Mouse (Mus musculus) hindbrain, postnatal 0 days (tissue): ENCODE results near the gene Tsc22d4. TPM values are rescaled to one million over a fixed set of nuclear protein-coding genes. Genes with fewer than 3 reads are reported as not detected.

ENCODE experiments used
- ATAC-seq: fragments of 200-750 bp; cut with Nextera tagmentation; 2 replicates; pipeline ENCODE4 v1.8.0; 2017; ENCODE audit warnings: mild to moderate bottlenecking, moderate TSS enrichment, moderate library complexity
- DNase-seq: peaks from one replicate; pipeline ENCODE4 v3.0.0-alpha.2; 2015; ENCODE audit warnings: low spot score
- H3K27ac ChIP-seq: fragments of 300-500 bp; sonication (generic); 2 replicates; pipeline ENCODE4 v1.5.1; 2014; ENCODE audit warnings: mild to moderate bottlenecking
- H3K27me3 ChIP-seq: fragments of 300-500 bp; sonication (generic); 2 replicates; pipeline ENCODE4 v1.6.1; 2014; ENCODE audit warnings: low read length, mixed read lengths; ENCODE audit not compliant: insufficient read depth
- H3K36me3 ChIP-seq: fragments of 300-500 bp; sonication (generic); 2 replicates; pipeline ENCODE4 v1.6.1; 2014; ENCODE audit warnings: low read length, mixed read lengths; ENCODE audit not compliant: insufficient read depth
- H3K4me1 ChIP-seq: fragments of 300-500 bp; sonication (generic); 2 replicates; pipeline ENCODE4 v1.6.1; 2014; ENCODE audit warnings: antibody characterized with exemption, low read length, mixed read lengths; ENCODE audit not compliant: insufficient read depth
- H3K4me2 ChIP-seq: fragments of 300-500 bp; sonication (generic); 2 replicates; pipeline ENCODE4 v1.6.1; 2014; ENCODE audit warnings: low read depth, mild to moderate bottlenecking, low read length, moderate library complexity, mixed read lengths
- H3K4me3 ChIP-seq: fragments of 300-500 bp; sonication (generic); 2 replicates; pipeline ENCODE4 v1.5.1; 2014; ENCODE audit warnings: low read length
- H3K9ac ChIP-seq: fragments of 300-500 bp; sonication (generic); replicated peaks from 2 replicates; pipeline ENCODE4 v1.6.1; 2014; ENCODE audit warnings: mild to moderate bottlenecking, low read length, moderate library complexity, mixed read lengths
- H3K9me3 ChIP-seq: fragments of 300-500 bp; sonication (generic); 2 replicates; pipeline ENCODE4 v1.6.1; 2016; ENCODE audit warnings: low read length, mixed read lengths
- CTCF ChIP-seq: IDR thresholded peaks from 2 replicates; pipeline ENCODE4 v1.5.1; 2016; ENCODE audit warnings: antibody characterized with exemption, control low read depth, low read depth
- WGBS: fragments of 180-500 bp; shearing (Covaris S2); extraction: QIAGEN DNeasy Blood & Tissue Kit; methylation state at CpG from one replicate; pipeline ENCODE4 v1.1.7; 2014; 5-methylcytosine and 5-hydroxymethylcytosine counted together
- polyA plus RNA-seq: library from polyadenylated mRNA; unstranded; fragments of >200 nt; fragmentation: Nextera tagmentation; extraction: Ambion mirVana; gene quantifications from 2 replicates; pipeline ENCODE4 v1.2.1, GENCODE M21; 2015
- total RNA-seq: library from RNA; depleted of rRNA; stranded (reverse); fragments of >200 nt; gene quantifications from 2 replicates; pipeline ENCODE4 v1.2.3, GENCODE M21; 2014; rRNA removed

The Tsc22d4 gene
- total RNA-seq (383 and 444 TPM in 2 replicates), polyA plus RNA-seq (251 and 270 TPM in 2 replicates)

DNA sequence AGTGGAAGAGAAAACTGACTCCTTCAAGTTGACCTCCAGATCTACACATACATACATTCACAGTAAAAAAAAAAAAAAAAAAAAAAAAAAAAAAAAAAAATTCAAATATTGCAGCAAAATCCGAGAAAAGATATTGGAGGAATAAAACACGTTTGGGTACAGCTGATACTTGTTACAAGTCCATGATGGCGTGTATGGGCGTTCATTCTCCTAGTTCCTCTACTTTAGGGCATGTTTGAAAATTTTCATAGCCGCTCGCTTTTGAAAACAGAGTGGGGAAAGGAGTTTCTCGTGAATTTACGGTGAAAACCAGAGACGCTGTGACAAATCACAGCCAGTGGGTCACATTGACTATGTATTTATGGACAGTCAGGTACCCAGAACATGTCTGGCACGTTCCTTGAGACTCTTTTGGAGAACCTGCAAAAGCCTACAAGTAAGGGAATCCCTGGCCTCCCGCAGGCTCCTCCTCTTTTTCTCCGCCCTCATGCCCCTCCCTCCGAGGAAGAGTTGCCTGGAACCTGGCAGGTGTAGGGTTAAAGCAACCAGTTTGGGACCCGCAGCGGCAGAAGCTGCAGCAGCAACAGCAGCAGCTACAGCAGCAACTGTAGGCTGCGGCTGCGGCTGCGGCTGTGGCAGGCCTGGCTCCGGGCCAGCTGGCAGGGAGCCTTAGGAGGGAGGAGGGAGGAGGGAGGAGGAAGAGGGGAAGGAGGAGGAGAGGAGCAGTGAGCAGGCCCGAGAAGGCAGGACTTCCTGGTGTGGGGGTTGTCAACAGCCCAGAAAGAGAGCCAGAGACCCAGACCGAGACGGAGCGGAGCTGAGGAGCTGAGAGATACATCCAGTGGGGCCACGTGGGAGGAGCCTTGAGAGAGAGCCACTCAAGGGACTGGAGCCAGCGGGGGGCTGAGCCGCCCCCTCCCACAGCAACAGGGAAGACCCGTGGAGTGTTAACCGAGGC, at the start of gene Tsc22d4:
TSS of gene Tsc22d4 (plus strand) at position 517 of the 958 bp plus-strand sequence.
- Histone ChIP-seq H3K4me3 (peak within 1 kb of the TSS; percentile 64), H3K9ac (peak within 1 kb of the TSS; percentile 65), H3K36me3 (no peaks in the 10 kb centered on the region), H3K4me1 (peaks cover 18% of the 10 kb centered on the region; the same call in 1 of the 2 replicates), H3K27ac (peak within 1 kb of the TSS; percentile 86), H3K4me2 (peak within 1 kb of the TSS; percentile 98), H3K27me3 (no peaks in the 10 kb centered on the region), H3K9me3 (no peaks in the 10 kb centered on the region)
- ATAC-seq (peak; percentile 79), DNase-seq (peak; percentile 93)
- TF ChIP-seq CTCF: no peak
- WGBS: 3% methylated on average over 28 of the region's 28 CpGs

DNA sequence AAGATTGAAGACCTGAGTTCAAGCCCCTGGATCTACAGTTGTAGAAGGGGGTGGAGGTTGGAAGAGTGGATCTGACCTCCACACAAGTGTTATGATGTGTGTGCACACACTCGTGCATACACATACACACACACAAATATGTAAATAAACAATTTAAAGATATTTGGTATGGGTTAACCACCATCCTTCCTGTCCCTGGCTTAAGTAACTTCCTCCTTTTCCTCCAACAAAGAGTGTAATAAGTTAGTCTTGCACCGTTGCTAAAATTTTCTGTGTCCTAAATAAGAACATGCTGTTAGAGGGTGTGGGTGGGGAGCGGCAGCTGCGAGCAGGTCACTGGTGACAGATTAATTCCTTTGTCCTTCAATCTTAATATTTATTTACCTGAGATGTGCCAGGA, 49.6 kb upstream of the Tsc22d4 start:
- H3K4me1 ChIP-seq: no peaks in the 10 kb centered on the region
- H3K4me2 ChIP-seq: no peak overlapping the region
- 87% methylated on average over 4 of the region's 4 CpGs for WGBS
- H3K9ac ChIP-seq: no peak overlapping the region
- H3K27me3 ChIP-seq: no peaks in the 10 kb centered on the region
- H3K4me3 ChIP-seq: no peak overlapping the region
- H3K36me3 ChIP-seq: no peaks in the 10 kb centered on the region
- no peak overlapping the region for H3K27ac ChIP-seq
- no peaks in the 10 kb centered on the region for H3K9me3 ChIP-seq
- DNase-seq: no peak
- no peak for ATAC-seq
- TF ChIP-seq CTCF: no peak

DNA sequence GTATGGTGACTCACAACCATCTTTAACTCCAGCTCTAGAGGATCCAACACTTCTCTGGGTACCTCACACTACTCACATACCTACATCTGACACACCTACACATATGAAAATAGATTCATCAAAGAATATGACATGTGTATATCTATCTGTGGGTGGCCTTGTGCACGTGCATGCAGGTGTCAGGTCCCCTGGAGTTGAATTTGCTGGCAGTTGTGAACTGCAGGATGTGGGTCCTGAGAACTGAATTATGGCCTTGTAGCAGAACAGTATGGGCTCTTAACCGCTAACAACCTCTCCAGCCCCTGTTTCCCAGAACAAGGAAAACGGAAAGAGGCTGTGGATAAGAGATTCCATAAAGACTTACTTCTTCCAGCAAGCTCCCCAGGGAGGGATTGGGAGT, 46.5 kb upstream of the Tsc22d4 start:
- TF ChIP-seq CTCF: no peak
- H3K27ac ChIP-seq: no peak overlapping the region
- H3K36me3 ChIP-seq: no peaks in the 10 kb centered on the region
- H3K27me3 ChIP-seq: no peaks in the 10 kb centered on the region
- H3K4me2 ChIP-seq: no peak overlapping the region
- H3K4me1 ChIP-seq: no peaks in the 10 kb centered on the region
- H3K9me3 ChIP-seq: no peaks in the 10 kb centered on the region
- no peak for DNase-seq
- H3K9ac ChIP-seq: no peak overlapping the region
- 79% methylated on average over 3 of the region's 3 CpGs for WGBS
- no peak for ATAC-seq
- H3K4me3 ChIP-seq: no peak overlapping the region

DNA sequence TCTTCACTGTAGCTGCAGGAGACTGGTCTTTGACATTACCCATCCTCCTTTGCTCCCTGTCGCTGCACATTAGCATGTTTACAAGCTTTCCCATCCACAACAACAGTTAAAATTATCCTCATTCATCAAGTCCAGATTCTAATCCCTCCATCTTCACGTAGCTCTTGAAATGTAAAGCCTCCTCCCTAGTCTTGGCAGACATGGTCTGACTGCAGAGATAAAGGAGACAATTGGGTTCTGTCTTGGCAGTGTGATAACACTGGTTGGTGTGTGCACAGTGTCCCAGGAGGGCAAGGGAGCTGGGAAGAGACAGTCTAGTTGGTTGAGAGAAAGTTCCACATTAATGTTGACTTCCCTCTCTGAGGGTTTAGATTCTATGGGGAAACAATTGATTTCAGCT, 45.7 kb upstream of the Tsc22d4 start:
- Histone ChIP-seq H3K4me2 (no peak overlapping the region), H3K27ac (no peak overlapping the region), H3K9ac (no peak overlapping the region), H3K36me3 (no peaks in the 10 kb centered on the region), H3K4me3 (no peak overlapping the region), H3K27me3 (no peaks in the 10 kb centered on the region), H3K4me1 (no peaks in the 10 kb centered on the region), H3K9me3 (no peaks in the 10 kb centered on the region)
- 59% methylated on average over 2 of the region's 2 CpGs for WGBS
- DNase-seq: no peak
- no peak for ATAC-seq
- TF ChIP-seq CTCF: no peak

DNA sequence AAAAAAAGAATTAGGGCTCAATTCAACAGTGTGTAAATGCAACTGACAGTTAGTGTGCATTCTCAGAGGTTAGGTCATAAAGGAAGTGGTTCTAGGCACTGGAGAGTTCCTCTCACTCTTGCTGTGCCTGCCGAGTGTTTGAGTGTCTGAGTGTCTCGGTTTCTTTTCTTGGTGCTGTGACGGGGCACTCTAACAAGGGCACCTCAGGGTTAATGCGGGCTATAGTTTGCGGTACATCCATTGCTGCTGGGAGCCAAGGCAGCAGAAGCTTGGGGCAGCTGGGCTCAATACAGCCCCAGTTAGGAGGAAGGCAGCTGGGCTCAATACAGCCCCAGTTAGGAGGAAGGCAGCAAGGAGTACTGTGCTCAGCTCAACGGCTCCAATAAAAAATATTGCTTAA, 40.3 kb upstream of the Tsc22d4 start:
- no peak overlapping the region for H3K27ac ChIP-seq

DNA sequence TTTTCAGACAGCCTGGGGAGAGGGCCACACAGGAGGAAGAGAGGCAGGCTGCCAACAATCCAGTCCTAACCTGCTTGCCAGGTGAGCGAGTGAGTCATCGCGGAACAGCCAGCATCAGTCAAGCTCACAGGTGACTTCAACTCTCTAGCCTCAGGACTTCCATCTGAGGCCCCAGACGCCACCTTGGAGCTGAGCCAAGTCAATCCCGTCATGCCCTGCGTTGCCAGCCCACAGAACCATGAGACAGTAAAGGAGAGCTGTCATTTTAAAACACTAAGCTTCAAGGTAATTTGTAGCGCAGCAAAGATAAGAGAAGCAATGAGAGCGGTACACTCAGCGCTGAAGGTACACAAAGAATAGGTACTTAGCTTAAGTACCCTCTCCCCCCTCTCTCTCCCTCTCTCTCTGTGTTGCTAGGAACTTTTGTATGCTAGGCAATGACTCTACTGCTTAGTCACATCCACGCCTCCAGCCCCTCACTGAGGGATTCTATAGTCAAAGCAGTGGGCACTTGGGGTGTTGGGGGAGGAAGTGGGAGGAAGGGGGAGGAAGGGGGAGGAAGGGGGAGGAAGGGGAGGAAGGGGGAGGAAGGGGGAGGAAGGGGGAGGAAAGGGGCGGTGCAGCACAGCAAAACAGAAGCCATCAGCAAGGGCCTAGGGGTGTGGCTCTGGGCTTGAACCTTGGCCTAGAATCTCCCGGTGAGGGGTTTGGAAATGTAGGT, 38.5 kb upstream of the Tsc22d4 start:
- H3K27ac ChIP-seq: no peak overlapping the region
- DNase-seq (peak; percentile 68), ATAC-seq (no peak)
- H3K4me3 ChIP-seq: no peak overlapping the region
- 45% methylated on average over 12 of the region's 12 CpGs for WGBS
- H3K27me3 ChIP-seq: no peaks in the 10 kb centered on the region
- TF ChIP-seq CTCF: no peak
- H3K4me1 ChIP-seq: peaks cover 3% of the 10 kb centered on the region; the same call in 1 of the 2 replicates
- H3K9ac ChIP-seq: no peak overlapping the region
- no peaks in the 10 kb centered on the region for H3K9me3 ChIP-seq
- no peaks in the 10 kb centered on the region for H3K36me3 ChIP-seq
- H3K4me2 ChIP-seq: peak overlapping the region; percentile 21; the same call in 1 of the 2 replicates

More for the DNA sequence above, 40.3 kb upstream of the Tsc22d4 start:
- H3K4me2 ChIP-seq: no peak overlapping the region
- ATAC-seq (no peak), DNase-seq (no peak)
- no peaks in the 10 kb centered on the region for H3K36me3 ChIP-seq
- no peak overlapping the region for H3K9ac ChIP-seq
- 54% methylated on average over 6 of the region's 6 CpGs for WGBS
- H3K27me3 ChIP-seq: no peaks in the 10 kb centered on the region
- peaks cover 3% of the 10 kb centered on the region; the same call in 1 of the 2 replicates for H3K4me1 ChIP-seq
- TF ChIP-seq CTCF: no peak
- no peak overlapping the region for H3K4me3 ChIP-seq
- H3K9me3 ChIP-seq: no peaks in the 10 kb centered on the region
